In the genomic region with DNA sequence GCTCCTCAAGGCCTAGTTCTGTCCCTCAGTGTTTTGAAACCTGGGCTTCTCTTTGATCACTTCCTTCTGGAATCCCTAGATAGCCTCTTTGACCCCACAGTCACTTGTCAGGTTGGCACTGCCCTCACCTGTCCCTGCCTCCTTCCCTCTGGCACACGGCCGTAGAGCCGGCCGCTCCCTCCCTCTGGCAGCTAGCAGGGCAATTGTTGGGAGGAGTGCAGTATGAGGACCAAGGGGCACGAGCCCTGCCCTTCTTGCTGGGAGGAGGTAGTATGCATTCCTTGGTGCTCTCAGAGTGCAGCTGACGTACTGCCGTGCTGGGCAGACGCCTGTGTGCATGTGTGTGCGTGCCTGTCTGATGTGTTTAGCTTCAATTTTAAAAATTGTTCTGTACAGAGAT, we compare ENCODE assay signal across 13 mouse cellular contexts. TPM values are rescaled to one million over a fixed set of nuclear protein-coding genes. Genes with fewer than 3 reads are reported as not detected.
DNase-seq lines count a peak whose midpoint lies in the region; ATAC-seq and TF ChIP-seq lines count a peak whose summit lies in the region.
"Had no signal": no experiment of that assay in that cellular context is flagged by ENCODE, and none has a peak within 500 bp of the region (broad histone marks: within the 10 kb centered on the region; RNA-seq: fewer than 3 reads in every experiment).

No protein-coding gene starts in this region.

- ATAC-seq in limb, embryonic 12.5 days (ENCODE audit: insufficient number of reproducible peaks, insufficient read depth, low FRiP score, low TSS enrichment, low read depth) = no peak
- ATAC-seq in limb, embryonic 15.5 days (ENCODE audit: insufficient number of reproducible peaks, low FRiP score, low TSS enrichment, low read depth) = no peak
- ATAC-seq in forebrain, embryonic 13.5 days = no peak
- ATAC-seq: CD4-positive, CD25-positive, alpha-beta regulatory T cell, adult 4 months; forebrain, postnatal 0 days had no signal

- H3K9me3 ChIP-seq in limb, embryonic 12.5 days = no peaks in the 10 kb centered on the region
- no peaks in the 10 kb centered on the region for H3K9me3 ChIP-seq in limb, embryonic 10.5 days (replicated peaks)
- H3K9me3 ChIP-seq in limb, embryonic 15.5 days = no peaks in the 10 kb centered on the region
- no peaks in the 10 kb centered on the region for H3K9me3 ChIP-seq in heart, embryonic 10.5 days
- no peaks in the 10 kb centered on the region for H3K9me3 ChIP-seq in forebrain, embryonic 13.5 days (replicated peaks)
- H3K9me3 ChIP-seq: embryonic facial prominence, embryonic 12.5 days had no signal

- DNase-seq in limb, embryonic 10.5 days (ENCODE audit: low spot score) = no peak
- DNase-seq in cerebellum, adult 9-11 months = peak; percentile 79
- DNase-seq in heart, embryonic 10.5 days (ENCODE audit: low spot score) = no peak
- DNase-seq: forebrain, postnatal 0 days; gastrocnemius, postnatal 36 days; kidney, postnatal 36 days; thymus, adult 2 months had no signal

- H3K4me3 ChIP-seq in limb, embryonic 12.5 days (replicated peaks) = no peak overlapping the region
- no peak overlapping the region for H3K4me3 ChIP-seq in limb, embryonic 10.5 days
- no peak overlapping the region for H3K4me3 ChIP-seq in limb, embryonic 15.5 days
- H3K4me3 ChIP-seq in myocyte = no peak overlapping the region
- H3K4me3 ChIP-seq in heart, embryonic 10.5 days = no peak overlapping the region
- H3K4me3 ChIP-seq in forebrain, embryonic 13.5 days = no peak overlapping the region
- H3K4me3 ChIP-seq: embryonic facial prominence, embryonic 12.5 days had no signal

- H3ac ChIP-seq in myocyte (ENCODE audit: control insufficient read depth, insufficient read length) = no peak overlapping the region

- H3K36me3 ChIP-seq in limb, embryonic 12.5 days = peaks cover 76% of the 10 kb centered on the region
- peaks cover 76% of the 10 kb centered on the region for H3K36me3 ChIP-seq in limb, embryonic 10.5 days
- peaks cover 70% of the 10 kb centered on the region for H3K36me3 ChIP-seq in limb, embryonic 15.5 days
- H3K36me3 ChIP-seq in myocyte (ENCODE audit: control insufficient read depth, insufficient read depth) = peaks cover 10% of the 10 kb centered on the region
- peaks cover 66% of the 10 kb centered on the region for H3K36me3 ChIP-seq in heart, embryonic 10.5 days
- peaks cover 70% of the 10 kb centered on the region for H3K36me3 ChIP-seq in forebrain, embryonic 13.5 days (ENCODE audit: poor library complexity, severe bottlenecking)

- no peaks in the 10 kb centered on the region for H3K4me1 ChIP-seq in limb, embryonic 12.5 days (replicated peaks)
- H3K4me1 ChIP-seq in limb, embryonic 10.5 days = 0 out of 2 replicates have a peak, but pooled peaks cover 2% of the 10 kb centered on the region
- peaks cover 13% of the 10 kb centered on the region; the same call in 1 of the 2 replicates for H3K4me1 ChIP-seq in limb, embryonic 15.5 days
- peaks cover 41% of the 10 kb centered on the region for H3K4me1 ChIP-seq in heart, embryonic 10.5 days
- H3K4me1 ChIP-seq in forebrain, embryonic 13.5 days = 0 out of 2 replicates have a peak, but pooled peaks cover 5% of the 10 kb centered on the region
- H3K4me1 ChIP-seq: embryonic facial prominence, embryonic 12.5 days had no signal

- H3K4me2 ChIP-seq in limb, embryonic 12.5 days = no peak overlapping the region
- H3K4me2 ChIP-seq in limb, embryonic 15.5 days = no peak overlapping the region
- no peak overlapping the region for H3K4me2 ChIP-seq in myocyte (ENCODE audit: low read depth)
- no peak overlapping the region for H3K4me2 ChIP-seq in forebrain, embryonic 13.5 days
- H3K4me2 ChIP-seq: embryonic facial prominence, embryonic 12.5 days had no signal

- H3K27me3 ChIP-seq in limb, embryonic 12.5 days = no peaks in the 10 kb centered on the region
- no peaks in the 10 kb centered on the region for H3K27me3 ChIP-seq in limb, embryonic 10.5 days (ENCODE audit: low read depth, poor library complexity, severe bottlenecking)
- no peaks in the 10 kb centered on the region for H3K27me3 ChIP-seq in limb, embryonic 15.5 days
- H3K27me3 ChIP-seq in myocyte (ENCODE audit: control insufficient read depth, insufficient read depth, insufficient read length) = no peaks in the 10 kb centered on the region
- no peaks in the 10 kb centered on the region for H3K27me3 ChIP-seq in heart, embryonic 10.5 days (ENCODE audit: insufficient read depth, poor library complexity, severe bottlenecking)
- no peaks in the 10 kb centered on the region for H3K27me3 ChIP-seq in forebrain, embryonic 13.5 days
- H3K27me3 ChIP-seq: embryonic facial prominence, embryonic 12.5 days had no signal

- no peak overlapping the region for H3K9ac ChIP-seq in limb, embryonic 12.5 days (replicated peaks)
- no peak overlapping the region for H3K9ac ChIP-seq in limb, embryonic 15.5 days
- H3K9ac ChIP-seq in forebrain, embryonic 13.5 days = no peak overlapping the region; the same call in 1 of the 2 replicates
- H3K9ac ChIP-seq: embryonic facial prominence, embryonic 12.5 days; forebrain, postnatal 0 days had no signal

- 85% methylated on average over 9 of the region's 9 CpGs for WGBS in limb, embryonic 12.5 days
- 88% methylated on average over 9 of the region's 9 CpGs for WGBS in limb, embryonic 10.5 days
- 78% methylated on average over 9 of the region's 9 CpGs for WGBS in limb, embryonic 15.5 days
- 84% methylated on average over 9 of the region's 9 CpGs for WGBS in heart, embryonic 10.5 days
- WGBS in forebrain, embryonic 13.5 days = 89% methylated on average over 9 of the region's 9 CpGs

- no peaks in the 10 kb centered on the region for H3K79me2 ChIP-seq in myocyte (ENCODE audit: control insufficient read depth, insufficient read depth)

- H3K27ac ChIP-seq in limb, embryonic 12.5 days = peak overlapping the region; percentile 12; the same call in 1 of the 2 replicates
- no peak overlapping the region for H3K27ac ChIP-seq in limb, embryonic 10.5 days
- H3K27ac ChIP-seq in limb, embryonic 15.5 days = 0 out of 2 replicates have a peak overlapping the region, but pooled peaks have one; percentile 43
- no peak overlapping the region for H3K27ac ChIP-seq in heart, embryonic 10.5 days
- no peak overlapping the region for H3K27ac ChIP-seq in forebrain, embryonic 13.5 days
- H3K27ac ChIP-seq: embryonic facial prominence, embryonic 12.5 days had no signal

- no peak for TF ChIP-seq POLR2A in myocyte (IDR thresholded peaks at IDR 0.05; ENCODE audit: insufficient read length, low read depth)

TF ChIP-seq in myocyte, 11 proteins besides CTCF, POLR2A, EP300 and RAD21:
- TF ChIP-seq POLR2AphosphoS2 (IDR thresholded peaks at IDR 0.05; ENCODE audit: insufficient read length, low read depth) (peak; percentile 48), TCF3 (IDR thresholded peaks at IDR 0.05; ENCODE audit: insufficient read length, low read depth) (no peak)

RNA-seq across cellular contexts. Expression of gene Unc13d, which starts 17.2 kb away (rescaled TPM):
- polyA plus RNA-seq in limb, embryonic 12.5 days (2016; fragmentation: Nextera tagmentation; extraction: Ambion mirVana) = 1.4 and 1.7 TPM in 2 replicates
- polyA plus RNA-seq in limb, embryonic 10.5 days (2016; fragmentation: Nextera tagmentation; extraction: Ambion mirVana) = 2.4 and 3.7 TPM in 2 replicates
- polyA plus RNA-seq in limb, embryonic 15.5 days (2015; fragmentation: Nextera tagmentation; extraction: Ambion mirVana) = 6.5 and 8.8 TPM in 2 replicates
- polyA plus RNA-seq in myocyte (2012; fragmentation: generic; extraction: Trizol) = 9.1 TPM
- 6.1 and 7.2 TPM in 2 replicates for polyA plus RNA-seq in heart, embryonic 10.5 days (2016; fragmentation: Nextera tagmentation; extraction: Ambion mirVana)
- polyA plus RNA-seq in forebrain, embryonic 13.5 days (2015; fragmentation: Nextera tagmentation; extraction: Ambion mirVana) = 0.84 and 0.98 TPM in 2 replicates

RNA-seq across cellular contexts. Expression of gene Wbp2, which starts 26.2 kb away (rescaled TPM):
- 33.2 and 36.6 TPM in 2 replicates for polyA plus RNA-seq in limb, embryonic 12.5 days (2016; fragmentation: Nextera tagmentation; extraction: Ambion mirVana)
- 54.8 and 56.9 TPM in 2 replicates for polyA plus RNA-seq in limb, embryonic 10.5 days (2016; fragmentation: Nextera tagmentation; extraction: Ambion mirVana)
- polyA plus RNA-seq in limb, embryonic 15.5 days (2015; fragmentation: Nextera tagmentation; extraction: Ambion mirVana) = 61.6 and 75.5 TPM in 2 replicates
- 156 TPM for polyA plus RNA-seq in myocyte (2012; fragmentation: generic; extraction: Trizol)
- 122 and 158 TPM in 2 replicates for polyA plus RNA-seq in heart, embryonic 10.5 days (2016; fragmentation: Nextera tagmentation; extraction: Ambion mirVana)
- polyA plus RNA-seq in forebrain, embryonic 13.5 days (2015; fragmentation: Nextera tagmentation; extraction: Ambion mirVana) = 114 and 115 TPM in 2 replicates

RNA-seq across cellular contexts. Expression of gene Unk, which starts 30.5 kb away (rescaled TPM):
- 50.0 and 51.8 TPM in 2 replicates for polyA plus RNA-seq in limb, embryonic 12.5 days (2016; fragmentation: Nextera tagmentation; extraction: Ambion mirVana)
- polyA plus RNA-seq in limb, embryonic 10.5 days (2016; fragmentation: Nextera tagmentation; extraction: Ambion mirVana) = 46.1 and 53.2 TPM in 2 replicates
- 34.7 and 35.1 TPM in 2 replicates for polyA plus RNA-seq in limb, embryonic 15.5 days (2015; fragmentation: Nextera tagmentation; extraction: Ambion mirVana)
- polyA plus RNA-seq in myocyte (2012; fragmentation: generic; extraction: Trizol) = 15.3 TPM
- polyA plus RNA-seq in heart, embryonic 10.5 days (2016; fragmentation: Nextera tagmentation; extraction: Ambion mirVana) = 33.3 and 37.1 TPM in 2 replicates
- 38.0 and 42.3 TPM in 2 replicates for polyA plus RNA-seq in forebrain, embryonic 13.5 days (2015; fragmentation: Nextera tagmentation; extraction: Ambion mirVana)

RNA-seq across cellular contexts. Expression of gene H3f3b, which starts 32.8 kb away (rescaled TPM):
- polyA plus RNA-seq in limb, embryonic 12.5 days (2016; fragmentation: Nextera tagmentation; extraction: Ambion mirVana) = 2,405 and 2,474 TPM in 2 replicates
- polyA plus RNA-seq in limb, embryonic 10.5 days (2016; fragmentation: Nextera tagmentation; extraction: Ambion mirVana) = 1,754 and 1,985 TPM in 2 replicates
- 1,660 and 1,740 TPM in 2 replicates for polyA plus RNA-seq in limb, embryonic 15.5 days (2015; fragmentation: Nextera tagmentation; extraction: Ambion mirVana)
- polyA plus RNA-seq in myocyte (2012; fragmentation: generic; extraction: Trizol) = 502 TPM
- 684 and 1,078 TPM in 2 replicates for polyA plus RNA-seq in heart, embryonic 10.5 days (2016; fragmentation: Nextera tagmentation; extraction: Ambion mirVana)
- 2,689 and 2,766 TPM in 2 replicates for polyA plus RNA-seq in forebrain, embryonic 13.5 days (2015; fragmentation: Nextera tagmentation; extraction: Ambion mirVana)

RNA-seq across cellular contexts. Expression of gene Galk1, which starts 48.1 kb away (rescaled TPM):
- 181 and 182 TPM in 2 replicates for polyA plus RNA-seq in limb, embryonic 12.5 days (2016; fragmentation: Nextera tagmentation; extraction: Ambion mirVana)
- 243 and 283 TPM in 2 replicates for polyA plus RNA-seq in limb, embryonic 10.5 days (2016; fragmentation: Nextera tagmentation; extraction: Ambion mirVana)
- polyA plus RNA-seq in limb, embryonic 15.5 days (2015; fragmentation: Nextera tagmentation; extraction: Ambion mirVana) = 174 and 194 TPM in 2 replicates
- polyA plus RNA-seq in myocyte (2012; fragmentation: generic; extraction: Trizol) = 172 TPM
- polyA plus RNA-seq in heart, embryonic 10.5 days (2016; fragmentation: Nextera tagmentation; extraction: Ambion mirVana) = 202 and 273 TPM in 2 replicates
- 74.8 and 86.1 TPM in 2 replicates for polyA plus RNA-seq in forebrain, embryonic 13.5 days (2015; fragmentation: Nextera tagmentation; extraction: Ambion mirVana)

Comparison
In these comparisons a context has a peak if more than half of its experiments do, and no peak if none do; other contexts are left out.
1. H3K27ac ChIP-seq: peak in limb, embryonic 12.5 days (single experiment) and limb, embryonic 15.5 days (single experiment); none in limb, embryonic 10.5 days (single experiment), heart, embryonic 10.5 days (single experiment) and forebrain, embryonic 13.5 days (single experiment).